Mouse (Mus musculus) thymus, postnatal 14 days (tissue): ENCODE measurements around the gene Znrf4.

ENCODE experiments used
- DNase-seq: peaks from one replicate; pipeline ENCODE4 v3.0.0; 2021

The Znrf4 gene

GRCm38 (mm10) chr17:56464345-56464744 is 47.9 kb downstream of the Znrf4 start:
- no peak for DNase-seq

DNA sequence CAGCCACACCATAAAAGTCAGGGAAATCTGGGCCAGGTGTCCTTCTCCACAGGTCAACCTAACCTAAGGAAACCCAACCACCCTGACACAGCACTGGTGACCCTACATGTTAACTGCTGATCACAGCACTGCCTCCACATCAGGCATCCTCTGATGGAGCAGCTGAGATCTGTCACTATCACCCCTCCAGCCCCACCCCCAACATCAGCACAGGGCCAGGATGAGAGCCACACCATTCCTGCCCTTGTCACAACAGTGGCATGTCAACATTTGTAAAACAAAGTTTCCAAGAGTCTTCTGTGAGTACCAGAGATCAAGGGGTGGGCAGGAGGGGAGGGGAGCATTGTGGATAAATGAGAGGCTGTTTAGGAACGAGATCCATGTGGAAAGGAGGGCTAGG is 48.7 kb downstream of the Znrf4 start:
- no peak for DNase-seq

DNA sequence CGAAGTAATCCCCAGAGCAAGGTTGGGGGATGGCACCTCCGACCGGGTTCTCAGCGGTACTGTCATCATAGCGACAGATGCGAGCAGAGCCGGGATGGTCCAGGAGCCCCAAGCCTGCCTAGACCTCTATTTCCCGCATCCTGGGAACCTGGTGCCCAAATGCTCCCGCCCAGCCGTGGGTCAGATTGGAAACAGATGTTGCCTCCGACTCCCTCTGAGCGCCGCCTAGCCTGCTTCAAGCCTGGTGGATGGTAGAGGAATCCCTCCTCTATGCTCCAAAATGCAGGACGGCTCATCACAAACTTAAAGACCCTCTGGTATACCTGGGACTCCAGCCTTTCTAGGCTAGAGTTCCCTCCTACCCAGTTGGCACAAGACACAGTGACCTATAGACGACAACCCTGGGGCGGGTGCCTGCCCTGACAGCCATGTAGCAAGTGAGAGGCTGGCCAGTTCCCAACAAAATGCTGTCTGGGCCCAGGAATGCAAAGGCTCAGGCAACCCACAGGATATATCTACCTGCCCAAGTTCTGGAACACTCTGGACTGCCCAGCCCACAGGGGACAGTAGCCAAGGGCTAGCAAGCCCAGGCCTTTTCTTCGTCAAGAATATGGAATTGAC is 49.3 kb downstream of the Znrf4 start:
- no peak for DNase-seq

DNA sequence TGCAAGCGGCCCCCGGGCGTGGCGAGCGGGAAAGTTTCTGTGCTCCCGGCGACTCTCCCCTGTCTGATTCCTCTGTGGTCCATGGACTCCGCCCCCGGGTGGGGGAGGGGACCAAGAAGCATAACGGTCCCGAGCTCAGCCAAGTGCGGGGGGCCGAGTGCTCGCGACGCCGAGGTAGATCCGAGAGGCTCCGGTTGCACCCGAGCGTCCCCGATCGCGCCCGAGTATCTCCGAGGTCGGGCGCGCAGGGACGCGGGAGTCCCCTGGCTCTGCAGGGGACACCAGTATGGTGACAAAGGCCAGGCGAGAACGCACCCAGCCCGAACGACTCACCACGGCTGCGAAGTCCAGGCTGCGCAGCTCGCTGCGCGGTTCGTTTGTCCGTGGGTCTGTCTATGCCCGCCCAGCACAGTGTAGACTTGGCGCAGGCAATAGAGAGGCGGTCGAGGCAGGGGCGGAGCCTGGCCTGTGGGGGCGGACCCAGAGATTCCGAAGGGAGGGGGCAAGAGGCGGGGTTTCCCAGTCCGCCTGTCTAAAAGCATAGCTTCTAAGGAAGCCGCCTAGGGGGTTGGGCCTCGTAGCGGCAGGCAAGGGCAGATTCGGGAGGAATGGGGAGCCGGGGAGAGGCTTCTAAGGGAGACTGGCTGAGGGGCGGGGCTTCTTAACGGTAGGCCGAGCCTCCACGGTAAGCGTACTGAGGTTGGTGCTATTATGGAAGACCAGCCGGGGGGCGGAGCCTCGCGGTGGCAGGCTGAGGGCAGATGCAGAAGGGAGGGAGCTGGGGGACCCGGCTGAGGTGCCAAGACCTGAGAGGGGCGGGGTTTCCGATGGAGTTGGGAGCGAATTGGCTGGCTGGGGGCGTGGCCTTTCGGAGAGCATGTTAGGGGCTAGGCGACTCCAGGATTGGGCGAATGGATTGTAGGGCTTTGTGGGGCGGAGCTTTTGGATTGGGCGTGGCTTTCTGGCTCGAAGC is 50.2 kb downstream of the Znrf4 start:
- DNase-seq = peak; percentile 98
